Mouse (Mus musculus) liver, postnatal 0 days (tissue): ENCODE data around the gene Col4a3bp. TPM values are rescaled to one million over a fixed set of nuclear protein-coding genes. Genes with fewer than 3 reads are reported as not detected.

ENCODE experiments used
- ATAC-seq: fragments of 200-750 bp; cut with Nextera tagmentation; 2 replicates; pipeline ENCODE4 v1.8.0; 2017; ENCODE audit warnings: mild to moderate bottlenecking, moderate library complexity
- DNase-seq: peaks from one replicate; pipeline ENCODE4 v3.0.0-alpha.2; 2016
- H3K27ac ChIP-seq: fragments of 300-500 bp; sonication (generic); 2 replicates; pipeline ENCODE4 v1.5.1; 2014; ENCODE audit warnings: antibody characterized with exemption, moderate library complexity, mild to moderate bottlenecking, low read depth
- H3K27me3 ChIP-seq: fragments of 300-500 bp; sonication (generic); 2 replicates; pipeline ENCODE4 v1.6.1; 2014; ENCODE audit warnings: low read length, control low read depth, mixed read lengths; ENCODE audit not compliant: insufficient read depth
- H3K36me3 ChIP-seq: fragments of 300-500 bp; sonication (generic); replicated peaks from 2 replicates; pipeline ENCODE4 v1.6.1; 2014; ENCODE audit warnings: mild to moderate bottlenecking, control low read depth, low read length, moderate library complexity, mixed read lengths; ENCODE audit not compliant: insufficient read depth
- H3K4me1 ChIP-seq: fragments of 300-500 bp; sonication (generic); 2 replicates; pipeline ENCODE4 v1.6.1; 2014; ENCODE audit warnings: antibody characterized with exemption, mild to moderate bottlenecking, control low read depth; ENCODE audit not compliant: insufficient read depth
- H3K4me2 ChIP-seq: fragments of 300-500 bp; sonication (generic); 2 replicates; pipeline ENCODE4 v1.6.1; 2014; ENCODE audit warnings: low read depth, mild to moderate bottlenecking, low read length, moderate library complexity, mixed read lengths
- H3K4me3 ChIP-seq: fragments of 300-500 bp; sonication (generic); 2 replicates; pipeline ENCODE4 v1.5.1; 2014; ENCODE audit warnings: low read depth, low read length
- H3K9ac ChIP-seq: fragments of 300-500 bp; sonication (generic); replicated peaks from 2 replicates; pipeline ENCODE4 v1.6.1; 2014; ENCODE audit warnings: mild to moderate bottlenecking, moderate library complexity
- H3K9me3 ChIP-seq: fragments of 300-500 bp; sonication (generic); 2 replicates; pipeline ENCODE4 v1.6.1; 2016; ENCODE audit warnings: mild to moderate bottlenecking, control low read depth, low read length, mixed read lengths
- CTCF ChIP-seq: sonication (generic); IDR thresholded peaks from 2 replicates; pipeline ENCODE4 v1.5.1; 2016; ENCODE audit warnings: antibody characterized with exemption, low read depth
- EP300 ChIP-seq: IDR thresholded peaks from 2 replicates; pipeline ENCODE4 v1.6.1; 2016; ENCODE audit warnings: antibody characterized with exemption, low read depth, mild to moderate bottlenecking
- WGBS: fragments of 180-500 bp; shearing (Covaris S2); extraction: QIAGEN DNeasy Blood & Tissue Kit; methylation state at CpG from one replicate; pipeline ENCODE4 v1.1.7; 2014; ENCODE audit not compliant: insufficient replicate concordance; 5-methylcytosine and 5-hydroxymethylcytosine counted together
- polyA plus RNA-seq: library from polyadenylated mRNA; unstranded; fragments of >200 nt; fragmentation: Nextera tagmentation; extraction: Ambion mirVana; gene quantifications from 2 replicates; pipeline ENCODE4 v1.2.1, GENCODE M21; 2015

The Col4a3bp gene
- polyA plus RNA-seq, 1 experiment from 2014 or later = 4.2 TPM

- H3K9ac ChIP-seq = no peak overlapping the region
- peaks cover 4% of the 10 kb centered on the region for H3K36me3 ChIP-seq
- no peak for TF ChIP-seq EP300
- no peak for TF ChIP-seq CTCF
- no peak overlapping the region for H3K27ac ChIP-seq
- no peaks in the 10 kb centered on the region for H3K9me3 ChIP-seq
- H3K27me3 ChIP-seq = no peaks in the 10 kb centered on the region
- H3K4me1 ChIP-seq = peaks cover 2% of the 10 kb centered on the region; the same call in 1 of the 2 replicates
- ATAC-seq (no peak), DNase-seq (no peak)
- WGBS = 82% methylated on average over 4 of the region's 4 CpGs
- no peak overlapping the region for H3K4me3 ChIP-seq
- H3K4me2 ChIP-seq = no peak overlapping the region
Measured at GRCm38 (mm10) chr13:96594070-96594469, 51.7 kb downstream of the Col4a3bp start.

GRCm38 (mm10) chr13:96599182-96599581 is 56.8 kb downstream of the Col4a3bp start:
- H3K4me3 ChIP-seq = no peak overlapping the region
- no peaks in the 10 kb centered on the region for H3K27me3 ChIP-seq
- H3K27ac ChIP-seq = no peak overlapping the region
- H3K4me1 ChIP-seq = no peaks in the 10 kb centered on the region
- peaks cover 18% of the 10 kb centered on the region for H3K36me3 ChIP-seq
- H3K4me2 ChIP-seq = no peak overlapping the region
- WGBS = 92% methylated on average over 9 of the region's 9 CpGs
- ATAC-seq = no peak
- no peak overlapping the region for H3K9ac ChIP-seq
- TF ChIP-seq EP300 (no peak), CTCF (no peak)
- no peak for DNase-seq
- H3K9me3 ChIP-seq = no peaks in the 10 kb centered on the region

GRCm38 (mm10) chr13:96604242-96604641 is 61.8 kb downstream of the Col4a3bp start:
- 67% methylated on average over 2 of the region's 2 CpGs for WGBS
- H3K4me1 ChIP-seq = no peaks in the 10 kb centered on the region
- TF ChIP-seq EP300 (no peak), CTCF (no peak)
- no peak overlapping the region for H3K4me3 ChIP-seq
- H3K36me3 ChIP-seq = peaks cover 23% of the 10 kb centered on the region
- H3K27me3 ChIP-seq = no peaks in the 10 kb centered on the region
- no peak for DNase-seq
- no peak overlapping the region for H3K4me2 ChIP-seq
- H3K27ac ChIP-seq = no peak overlapping the region
- ATAC-seq = no peak
- H3K9me3 ChIP-seq = no peaks in the 10 kb centered on the region
- H3K9ac ChIP-seq = no peak overlapping the region

- DNase-seq (no peak), ATAC-seq (no peak)
- 69% methylated on average over 3 of the region's 3 CpGs for WGBS
- no peak for TF ChIP-seq EP300
- TF ChIP-seq CTCF = no peak
- Histone ChIP-seq H3K36me3 (peaks cover 36% of the 10 kb centered on the region), H3K4me1 (no peaks in the 10 kb centered on the region), H3K4me3 (no peak overlapping the region), H3K27ac (no peak overlapping the region), H3K9me3 (no peaks in the 10 kb centered on the region), H3K27me3 (no peaks in the 10 kb centered on the region), H3K4me2 (no peak overlapping the region), H3K9ac (no peak overlapping the region)
Measured at GRCm38 (mm10) chr13:96614615-96615014, 72.2 kb downstream of the Col4a3bp start.

GRCm38 (mm10) chr13:96620891-96621290 is 78.5 kb downstream of the Col4a3bp start:
- H3K4me1 ChIP-seq = no peaks in the 10 kb centered on the region
- no peaks in the 10 kb centered on the region for H3K9me3 ChIP-seq
- DNase-seq (no peak), ATAC-seq (no peak)
- H3K27ac ChIP-seq = no peak overlapping the region
- no peaks in the 10 kb centered on the region for H3K27me3 ChIP-seq
- no peak overlapping the region for H3K4me3 ChIP-seq
- H3K4me2 ChIP-seq = no peak overlapping the region
- peaks cover 29% of the 10 kb centered on the region for H3K36me3 ChIP-seq
- 35% methylated on average over 1 of the region's 1 CpGs for WGBS
- TF ChIP-seq CTCF (no peak), EP300 (no peak)
- no peak overlapping the region for H3K9ac ChIP-seq

- no peak overlapping the region for H3K27ac ChIP-seq
- TF ChIP-seq CTCF (no peak), EP300 (no peak)
- no peak for DNase-seq
- no peak overlapping the region for H3K9ac ChIP-seq
- peaks cover 48% of the 10 kb centered on the region for H3K36me3 ChIP-seq
- H3K9me3 ChIP-seq = no peaks in the 10 kb centered on the region
- peak; percentile 23; the same call in 1 of the 2 replicates for ATAC-seq
- WGBS = 55% methylated on average over 4 of the region's 4 CpGs
- no peaks in the 10 kb centered on the region for H3K27me3 ChIP-seq
- H3K4me3 ChIP-seq = no peak overlapping the region
- H3K4me2 ChIP-seq = no peak overlapping the region
- H3K4me1 ChIP-seq = no peaks in the 10 kb centered on the region
Measured at GRCm38 (mm10) chr13:96630396-96630795, 88.0 kb downstream of the Col4a3bp start.

GRCm38 (mm10) chr13:96644168-96644567 is 101.8 kb downstream of the Col4a3bp start:
- Histone ChIP-seq H3K4me2 (no peak overlapping the region), H3K4me3 (no peak overlapping the region), H3K4me1 (no peaks in the 10 kb centered on the region), H3K27me3 (no peaks in the 10 kb centered on the region), H3K27ac (no peak overlapping the region), H3K36me3 (peaks cover 13% of the 10 kb centered on the region), H3K9me3 (no peaks in the 10 kb centered on the region), H3K9ac (no peak overlapping the region)
- no peak for ATAC-seq
- TF ChIP-seq CTCF (no peak), EP300 (no peak)
- no peak for DNase-seq
- WGBS = 55% methylated on average over 2 of the region's 2 CpGs
